Comparison of ENCODE assay signal across 8 mouse cellular contexts in genomic region chr19:24224500-24225304, GRCm38 (mm10). TPM values are rescaled to one million over a fixed set of nuclear protein-coding genes. Genes with fewer than 3 reads are reported as not detected.
A peak's percentile ranks its signal among the peaks of the same experiment; 100 is the strongest.
DNase-seq lines count a peak whose midpoint lies in the region; ATAC-seq and TF ChIP-seq lines count a peak whose summit lies in the region.

TSS of gene Tjp2 (minus strand) at chr19:24225030.

- H3K4me3 ChIP-seq in heart, adult 2 months = peak within 1 kb of the TSS; percentile 72
- peak within 1 kb of the TSS; percentile 48 for H3K4me3 ChIP-seq in limb, embryonic 15.5 days
- peak within 1 kb of the TSS; percentile 49 for H3K4me3 ChIP-seq in midbrain, embryonic 15.5 days

- peak; percentile 37 to 39 for DNase-seq in left cerebral cortex, adult 18-20 months (ENCODE audit: low spot score in 2 of 2)
- no peak for DNase-seq in left cerebral cortex, adult 11 months (ENCODE audit: low spot score)
- peak; percentile 73 for DNase-seq in embryo, embryonic 9.5 days (ENCODE audit: extremely low spot score)
- peak; percentile 80 to 81 for DNase-seq in heart, adult 2 months
- peak; percentile 80 for DNase-seq in kidney, adult 18-20 months
- peak; percentile 34 to 73 for DNase-seq in spleen, postnatal 4 days (ENCODE audit: low spot score in 2 of 2)

- H3K4me2 ChIP-seq in limb, embryonic 15.5 days = peak within 1 kb of the TSS; percentile 94
- H3K4me2 ChIP-seq in midbrain, embryonic 15.5 days = peak within 1 kb of the TSS; percentile 94

- peaks cover 5% of the 10 kb centered on the region for H3K4me1 ChIP-seq in heart, adult 2 months (ENCODE audit: control insufficient read depth, insufficient read depth, low read length)
- peaks cover 18% of the 10 kb centered on the region for H3K4me1 ChIP-seq in limb, embryonic 15.5 days
- peaks cover 16% of the 10 kb centered on the region for H3K4me1 ChIP-seq in midbrain, embryonic 15.5 days

- no peaks in the 10 kb centered on the region for H3K9me3 ChIP-seq in limb, embryonic 15.5 days
- no peaks in the 10 kb centered on the region for H3K9me3 ChIP-seq in midbrain, embryonic 15.5 days

- TF ChIP-seq EP300 in heart, adult 2 months (IDR thresholded peaks at IDR 0.05; ENCODE audit: insufficient read depth, low read depth, low read length) = peak; percentile 52; the same call in 1 of the 2 replicates

- peak within 1 kb of the TSS; percentile 84 for H3K9ac ChIP-seq in heart, adult 2 months (ENCODE audit: low read depth, low read length)
- peak within 1 kb of the TSS; percentile 2; the same call in 1 of the 2 replicates for H3K9ac ChIP-seq in limb, embryonic 15.5 days
- peak within 1 kb of the TSS; percentile 40 for H3K9ac ChIP-seq in midbrain, embryonic 15.5 days

- peak; percentile 57 for TF ChIP-seq POLR2A in heart, adult 2 months (IDR thresholded peaks at IDR 0.05; ENCODE audit: insufficient read depth, low read depth, low read length)

- intact Hi-C loops in heart, adult 2 months (cut with DNase I) = loop anchor here (2.0 kb wide), 2 partner anchors 40 to 72 kb away; no protein-coding TSS in a partner anchor

- no peaks in the 10 kb centered on the region for H3K27me3 ChIP-seq in heart, adult 2 months (ENCODE audit: control insufficient read depth, insufficient read depth, low read length)
- peaks cover 25% of the 10 kb centered on the region for H3K27me3 ChIP-seq in limb, embryonic 15.5 days
- peaks cover 35% of the 10 kb centered on the region for H3K27me3 ChIP-seq in midbrain, embryonic 15.5 days (replicated peaks)

- no peaks in the 10 kb centered on the region for H3K36me3 ChIP-seq in heart, adult 2 months (ENCODE audit: control insufficient read depth, insufficient read depth, low read length)
- H3K36me3 ChIP-seq in limb, embryonic 15.5 days = no peaks in the 10 kb centered on the region
- H3K36me3 ChIP-seq in midbrain, embryonic 15.5 days (replicated peaks) = no peaks in the 10 kb centered on the region

- WGBS in heart, adult 2 months = under 1% methylated on average over 57 of the region's 59 CpGs
- WGBS in limb, embryonic 15.5 days = under 1% methylated on average over 58 of the region's 59 CpGs
- WGBS in midbrain, embryonic 15.5 days = under 1% methylated on average over 59 of the region's 59 CpGs

- H3K79me2 ChIP-seq in heart, adult 2 months (replicated peaks; ENCODE audit: control insufficient read depth, insufficient read depth, low read length) = peaks cover 7% of the 10 kb centered on the region; the same call in 1 of the 2 replicates

- 0 out of 2 replicates have a peak, but pooled peaks have one; percentile 58 for ATAC-seq in limb, embryonic 15.5 days (ENCODE audit: insufficient number of reproducible peaks, low FRiP score, low TSS enrichment, low read depth)
- ATAC-seq in midbrain, embryonic 15.5 days (replicated peaks) = peak; percentile 62

- TF ChIP-seq CTCF in heart, adult 2 months (IDR thresholded peaks at IDR 0.05) = peak; percentile 96

- H3K27ac ChIP-seq in heart, adult 2 months = peak within 1 kb of the TSS; percentile 96
- H3K27ac ChIP-seq in limb, embryonic 15.5 days = peak within 1 kb of the TSS; percentile 70
- peak within 1 kb of the TSS; percentile 0; the same call in 1 of the 2 replicates for H3K27ac ChIP-seq in midbrain, embryonic 15.5 days

RNA-seq across cellular contexts. Expression of gene Tjp2, which starts in this region (rescaled TPM):
- 10 to 100 TPM; 16.9 to 22.2 TPM for total RNA-seq in left cerebral cortex, adult 18-20 months (2021)
- total RNA-seq in heart, adult 2 months (2021) = 10 to 100 TPM; 16.1 to 19.2 TPM
- polyA plus RNA-seq in heart, adult 2 months (2012; rRNA removed) = 7.9 and 10.2 TPM in 2 replicates
- 17.2 and 20.6 TPM in 2 replicates for polyA plus RNA-seq in limb, embryonic 15.5 days (2015; fragmentation: Nextera tagmentation; extraction: Ambion mirVana)
- polyA plus RNA-seq in midbrain, embryonic 15.5 days (2015; fragmentation: Nextera tagmentation; extraction: Ambion mirVana) = 13.9 and 14.4 TPM in 2 replicates

Comparison
In these comparisons a context has a peak if more than half of its experiments do, and no peak if none do; other contexts are left out.
1. H3K27ac ChIP-seq: peak in every context shown above with its lines; median percentile 96 in heart, adult 2 months; 70 in limb, embryonic 15.5 days; 0 in midbrain, embryonic 15.5 days.
2. H3K9ac ChIP-seq: peak in every context shown above with its lines; median percentile 84 in heart, adult 2 months; 40 in midbrain, embryonic 15.5 days; 2 in limb, embryonic 15.5 days.